ENCODE assay signal across 28 mouse cellular contexts in genomic region chr8:127781011-127781410, GRCm38 (mm10).
A peak's percentile ranks its signal among the peaks of the same experiment; 100 is the strongest.
DNase-seq lines count a peak whose midpoint lies in the region; ATAC-seq and TF ChIP-seq lines count a peak whose summit lies in the region.
"Had no signal": no experiment of that assay in that cellular context is flagged by ENCODE, and none has a peak within 500 bp of the region (broad histone marks: within the 10 kb centered on the region; RNA-seq: fewer than 3 reads in every experiment).

No protein-coding gene starts in this region.

- no peak for TF ChIP-seq POLR2A in heart, adult 2 months (IDR thresholded peaks at IDR 0.05; ENCODE audit: insufficient read depth, low read depth, low read length)
- TF ChIP-seq POLR2A in bone marrow macrophage, adult 2 months (IDR thresholded peaks at IDR 0.05; ENCODE audit: borderline replicate concordance, low read depth, low read length) = no peak

- no peak for ATAC-seq in megakaryocyte-erythroid progenitor cell, adult 5-6 weeks (replicated peaks; ENCODE audit: low FRiP score, low TSS enrichment, poor library complexity, severe bottlenecking)
- ATAC-seq: forebrain, embryonic 16.5 days; hindbrain, embryonic 16.5 days; intestine, embryonic 16.5 days; midbrain, embryonic 16.5 days had no signal

- 37% methylated on average over 1 of the region's 1 CpGs for WGBS in heart, adult 2 months
- 82% methylated on average over 1 of the region's 1 CpGs for WGBS in forebrain, embryonic 10.5 days

- no peaks in the 10 kb centered on the region for H3K27me3 ChIP-seq in heart, adult 2 months (ENCODE audit: control insufficient read depth, insufficient read depth, low read length)
- peaks cover 6% of the 10 kb centered on the region; the same call in 1 of the 2 replicates for H3K27me3 ChIP-seq in forebrain, embryonic 10.5 days (ENCODE audit: poor library complexity, severe bottlenecking)
- H3K27me3 ChIP-seq: CH12.LX; heart, embryonic 12.5 days; liver, embryonic 15.5 days; lung, embryonic 15.5 days; neural tube, embryonic 15.5 days had no signal

- no peak for TF ChIP-seq CTCF in heart, adult 2 months (IDR thresholded peaks at IDR 0.05)
- no peak for TF ChIP-seq CTCF in bone marrow macrophage, adult 2 months (IDR thresholded peaks at IDR 0.05; ENCODE audit: low read depth, low read length)

- no peaks in the 10 kb centered on the region for H3K79me2 ChIP-seq in heart, adult 2 months (replicated peaks; ENCODE audit: control insufficient read depth, insufficient read depth, low read length)

- no peak overlapping the region for H3K27ac ChIP-seq in heart, adult 2 months
- peak overlapping the region; percentile 34 for H3K27ac ChIP-seq in bone marrow macrophage, adult 2 months (ENCODE audit: insufficient read depth, low read depth, low read length)
- H3K27ac ChIP-seq in forebrain, embryonic 10.5 days = no peak overlapping the region
- H3K27ac ChIP-seq: hindbrain, embryonic 10.5 days; limb, embryonic 10.5 days; liver, embryonic 15.5 days; lung, embryonic 15.5 days; neural tube, embryonic 15.5 days; stomach, postnatal 0 days had no signal

- H3K9me3 ChIP-seq in forebrain, embryonic 10.5 days = no peaks in the 10 kb centered on the region
- H3K9me3 ChIP-seq: heart, embryonic 12.5 days; hindbrain, embryonic 10.5 days; limb, embryonic 10.5 days; liver, embryonic 15.5 days; lung, embryonic 15.5 days; neural tube, embryonic 15.5 days had no signal

- H3K36me3 ChIP-seq in heart, adult 2 months (ENCODE audit: control insufficient read depth, insufficient read depth, low read length) = no peaks in the 10 kb centered on the region
- no peaks in the 10 kb centered on the region for H3K36me3 ChIP-seq in forebrain, embryonic 10.5 days (replicated peaks)
- H3K36me3 ChIP-seq: G1E; heart, embryonic 12.5 days; hindbrain, embryonic 10.5 days; limb, embryonic 10.5 days; liver, embryonic 15.5 days; lung, embryonic 15.5 days; neural tube, embryonic 15.5 days had no signal

- no peak overlapping the region for H3K9ac ChIP-seq in heart, adult 2 months (ENCODE audit: low read depth, low read length)
- H3K9ac ChIP-seq: heart, embryonic 12.5 days; liver, embryonic 15.5 days; lung, embryonic 15.5 days; neural tube, embryonic 15.5 days had no signal

- intact Hi-C loops in heart, adult 2 months (cut with DNase I) = no loop called here

- H3K4me3 ChIP-seq in heart, adult 2 months = no peak overlapping the region
- no peak overlapping the region for H3K4me3 ChIP-seq in bone marrow macrophage, adult 2 months (ENCODE audit: insufficient read depth, low read length)
- no peak overlapping the region for H3K4me3 ChIP-seq in forebrain, embryonic 10.5 days
- H3K4me3 ChIP-seq: heart, embryonic 12.5 days; hindbrain, embryonic 10.5 days; limb, embryonic 10.5 days; liver, embryonic 15.5 days; lung, embryonic 15.5 days; neural tube, embryonic 15.5 days had no signal

- no peaks in the 10 kb centered on the region for H3K4me1 ChIP-seq in heart, adult 2 months (ENCODE audit: control insufficient read depth, insufficient read depth, low read length)
- H3K4me1 ChIP-seq in bone marrow macrophage, adult 2 months (ENCODE audit: control insufficient read depth, insufficient read depth, low read length) = peaks cover 27% of the 10 kb centered on the region
- peaks cover 28% of the 10 kb centered on the region for H3K4me1 ChIP-seq in forebrain, embryonic 10.5 days
- H3K4me1 ChIP-seq: liver, embryonic 15.5 days; lung, embryonic 15.5 days had no signal

- TF ChIP-seq EP300 in heart, adult 2 months (IDR thresholded peaks at IDR 0.05; ENCODE audit: insufficient read depth, low read depth, low read length) = no peak

- peak; percentile 91 for DNase-seq in heart, adult 11 months
- no peak for DNase-seq in heart, adult 2 months
- DNase-seq in NIH3T3 (ENCODE audit: low read depth) = peak; percentile 16
- peak; percentile 63 to 77 for DNase-seq in kidney, postnatal 25 days
- no peak for DNase-seq in forebrain, embryonic 10.5 days (ENCODE audit: extremely low spot score, low spot score)
- DNase-seq in ovary, adult 18-20 months (ENCODE audit: low spot score) = no peak
- DNase-seq: B cell, adult 2 months; cerebellum, adult 8-10 months; gastrocnemius, postnatal 10 days; heart, postnatal 10 days; liver; lung, postnatal 36 days; thymus, adult 2 months had no signal

Comparison
In these comparisons a context has a peak if more than half of its experiments do, and no peak if none do; other contexts are left out.
1. DNase-seq: peak in heart, adult 11 months (single experiment), NIH3T3 (single experiment) and kidney, postnatal 25 days (2 of 2); none in heart, adult 2 months (0 of 2), forebrain, embryonic 10.5 days (single experiment) and ovary, adult 18-20 months (single experiment).